Mouse (Mus musculus) stomach, embryonic 14.5 days (tissue): ENCODE measurements around the gene Lrig2. TPM values are rescaled to one million over a fixed set of nuclear protein-coding genes. Genes with fewer than 3 reads are reported as not detected.

Source experiments
- ATAC-seq: fragments of 200-750 bp; cut with Nextera tagmentation; 2 replicates; pipeline ENCODE4 v1.8.0; 2017; ENCODE audit warnings: low read depth, moderate TSS enrichment; ENCODE audit not compliant: insufficient number of reproducible peaks, insufficient read depth, low FRiP score
- H3K27ac ChIP-seq: fragments of 300-500 bp; sonication (generic); 2 replicates; pipeline ENCODE4 v1.5.1; 2014; ENCODE audit warnings: mild to moderate bottlenecking, low read length, moderate library complexity, mixed read lengths
- H3K27me3 ChIP-seq: fragments of 300-500 bp; sonication (generic); 2 replicates; pipeline ENCODE4 v1.6.1; 2014; ENCODE audit warnings: low read length, control low read depth, mixed read lengths; ENCODE audit not compliant: control insufficient read depth, insufficient read depth
- H3K36me3 ChIP-seq: fragments of 300-500 bp; sonication (generic); 2 replicates; pipeline ENCODE4 v1.6.1; 2014; ENCODE audit warnings: mild to moderate bottlenecking, control low read depth, low read length, moderate library complexity, mixed read lengths; ENCODE audit not compliant: control insufficient read depth, insufficient read depth
- H3K4me1 ChIP-seq: fragments of 300-500 bp; sonication (generic); 2 replicates; pipeline ENCODE4 v1.6.1; 2014; ENCODE audit warnings: low read length, control low read depth, mixed read lengths; ENCODE audit not compliant: control insufficient read depth, insufficient read depth
- H3K4me2 ChIP-seq: fragments of 300-500 bp; sonication (generic); replicated peaks from 2 replicates; pipeline ENCODE4 v1.6.1; 2014; ENCODE audit warnings: low read depth, low read length, control low read depth
- H3K4me3 ChIP-seq: fragments of 300-500 bp; sonication (generic); 2 replicates; pipeline ENCODE4 v1.5.1; 2014; ENCODE audit warnings: low read depth, low read length, control low read depth
- H3K9ac ChIP-seq: fragments of 300-500 bp; sonication (generic); replicated peaks from 2 replicates; pipeline ENCODE4 v1.6.1; 2014; ENCODE audit warnings: low read depth, mild to moderate bottlenecking, control low read depth, low read length, moderate library complexity, mixed read lengths
- H3K9me3 ChIP-seq: fragments of 300-500 bp; sonication (generic); 2 replicates; pipeline ENCODE4 v1.6.1; 2016; ENCODE audit warnings: low read depth, low read length, control low read depth; ENCODE audit not compliant: control insufficient read depth
- WGBS: fragments of 180-500 bp; shearing (Covaris S2); extraction: QIAGEN DNeasy Blood & Tissue Kit; methylation state at CpG from one replicate; pipeline ENCODE4 v1.1.7; 2014; 5-methylcytosine and 5-hydroxymethylcytosine counted together
- polyA plus RNA-seq: library from polyadenylated mRNA; unstranded; fragments of >200 nt; fragmentation: Nextera tagmentation; extraction: Ambion mirVana; gene quantifications from 2 replicates; pipeline ENCODE4 v1.2.1, GENCODE M21; 2014

Gene Lrig2
- polyA plus RNA-seq, 1 experiment from 2014 or later: 25.7 TPM

DNA sequence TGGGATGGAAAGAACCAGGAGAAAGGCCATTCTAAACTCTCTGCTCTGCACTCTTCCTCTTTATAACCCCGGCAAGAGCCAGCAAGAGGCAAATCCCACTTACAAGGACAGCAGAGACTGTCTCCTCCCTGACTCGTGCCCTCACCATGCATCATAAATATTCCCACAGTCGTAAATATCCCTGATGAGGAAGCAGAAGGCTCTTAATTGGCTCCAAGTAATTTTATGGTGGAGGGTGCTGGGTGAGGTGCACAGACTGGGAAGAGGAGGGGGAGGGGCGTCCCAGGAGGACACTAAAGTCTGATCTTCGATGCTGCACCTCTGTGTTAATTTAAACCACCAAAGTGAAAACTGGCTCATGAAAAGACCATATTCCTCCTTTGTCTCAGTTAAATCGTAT, 99.2 kb downstream of the Lrig2 start:
- ATAC-seq: no peak
- H3K27me3 ChIP-seq: no peaks in the 10 kb centered on the region
- 71% methylated on average over 6 of the region's 6 CpGs for WGBS

GRCm38 (mm10) chr3:104407506-104407905, 104.2 kb downstream of the Lrig2 start:
- no peaks in the 10 kb centered on the region for H3K36me3 ChIP-seq
- H3K27ac ChIP-seq: no peak overlapping the region

More for the DNA sequence above, 99.2 kb downstream of the Lrig2 start:
- Histone ChIP-seq H3K4me3 (no peak overlapping the region), H3K36me3 (no peaks in the 10 kb centered on the region), H3K4me2 (no peak overlapping the region), H3K4me1 (no peaks in the 10 kb centered on the region), H3K9ac (no peak overlapping the region), H3K27ac (no peak overlapping the region), H3K9me3 (no peaks in the 10 kb centered on the region)

DNA sequence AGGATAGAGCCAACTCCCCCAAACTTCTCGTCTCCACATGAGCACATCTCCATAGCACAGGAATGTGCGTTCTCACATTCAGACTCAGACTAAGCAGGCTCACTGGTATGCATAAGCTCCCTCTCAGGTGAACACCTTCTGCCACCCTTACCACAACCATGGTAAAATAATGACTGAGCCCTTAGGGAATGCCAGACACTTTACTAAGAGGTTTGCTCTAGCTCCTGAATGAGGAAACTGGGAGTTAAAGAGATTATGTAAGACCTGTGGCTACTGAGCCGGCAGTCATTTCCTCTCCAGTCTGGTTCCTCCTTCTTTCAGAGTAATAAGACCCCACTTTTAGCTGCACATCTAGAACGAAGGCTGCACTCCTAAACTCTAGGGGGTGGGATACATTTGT, 108.1 kb downstream of the Lrig2 start:
- H3K27me3 ChIP-seq: no peaks in the 10 kb centered on the region
- no peaks in the 10 kb centered on the region for H3K4me1 ChIP-seq
- WGBS: 66% methylated on average over 4 of the region's 4 CpGs
- H3K36me3 ChIP-seq: no peaks in the 10 kb centered on the region
- H3K27ac ChIP-seq: no peak overlapping the region
- ATAC-seq: no peak
- no peak overlapping the region for H3K9ac ChIP-seq
- H3K4me2 ChIP-seq: no peak overlapping the region
- H3K4me3 ChIP-seq: no peak overlapping the region
- no peaks in the 10 kb centered on the region for H3K9me3 ChIP-seq

More at GRCm38 (mm10) chr3:104407506-104407905, 104.2 kb downstream of the Lrig2 start:
- no peak overlapping the region for H3K9ac ChIP-seq
- no peak overlapping the region for H3K4me2 ChIP-seq
- no peak for ATAC-seq
- no peaks in the 10 kb centered on the region for H3K4me1 ChIP-seq
- H3K27me3 ChIP-seq: no peaks in the 10 kb centered on the region
- no peaks in the 10 kb centered on the region for H3K9me3 ChIP-seq
- H3K4me3 ChIP-seq: no peak overlapping the region
- WGBS: 83% methylated on average over 7 of the region's 7 CpGs

DNA sequence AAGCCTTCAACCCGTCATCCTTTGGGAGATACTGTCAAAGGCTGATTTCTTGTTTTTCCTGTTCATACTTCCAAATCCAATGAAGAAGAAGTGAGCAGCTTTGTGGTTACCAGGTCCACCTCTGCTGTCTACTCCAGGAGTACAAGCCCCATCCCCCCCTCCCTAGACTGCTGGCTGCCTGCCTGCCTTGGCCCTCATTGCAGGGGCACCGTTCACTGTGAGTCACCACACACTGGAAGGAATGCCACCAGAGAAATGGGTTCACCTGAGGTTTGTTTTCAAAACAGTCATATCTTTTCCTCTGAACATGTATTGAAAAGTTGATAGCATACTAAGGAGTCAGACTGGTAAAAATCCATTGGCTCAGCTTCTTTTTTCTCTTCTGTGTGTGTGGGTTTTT, 110.5 kb downstream of the Lrig2 start:
- Histone ChIP-seq H3K4me2 (no peak overlapping the region), H3K9me3 (no peaks in the 10 kb centered on the region), H3K36me3 (no peaks in the 10 kb centered on the region), H3K4me3 (no peak overlapping the region), H3K9ac (no peak overlapping the region), H3K27ac (no peak overlapping the region), H3K4me1 (no peaks in the 10 kb centered on the region), H3K27me3 (no peaks in the 10 kb centered on the region)
- no peak for ATAC-seq
- 71% methylated on average over 2 of the region's 2 CpGs for WGBS

DNA sequence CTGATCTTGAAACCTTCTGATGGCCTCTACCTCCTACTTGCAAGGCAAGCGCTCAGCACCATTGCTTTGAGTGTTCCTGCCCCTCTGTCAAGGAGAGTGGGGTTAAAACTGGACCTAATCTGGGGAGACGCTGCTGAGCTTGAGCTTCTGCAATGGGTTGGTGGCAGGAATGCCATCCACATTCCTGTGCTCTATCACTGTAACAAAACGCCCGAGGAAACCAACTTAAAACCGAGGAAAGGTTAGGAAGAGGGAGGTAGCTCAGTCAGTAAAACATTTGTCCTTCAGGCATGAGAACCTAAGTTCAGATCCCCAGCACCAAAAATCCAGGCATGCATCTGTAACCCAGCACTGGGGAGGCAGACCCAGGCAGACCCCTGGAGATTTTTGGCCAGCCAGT, 111.6 kb downstream of the Lrig2 start:
- Histone ChIP-seq H3K9me3 (no peaks in the 10 kb centered on the region), H3K4me1 (no peaks in the 10 kb centered on the region), H3K9ac (no peak overlapping the region), H3K4me2 (no peak overlapping the region), H3K27ac (no peak overlapping the region), H3K4me3 (no peak overlapping the region), H3K27me3 (no peaks in the 10 kb centered on the region), H3K36me3 (no peaks in the 10 kb centered on the region)
- 90% methylated on average over 5 of the region's 5 CpGs for WGBS
- no peak for ATAC-seq

DNA sequence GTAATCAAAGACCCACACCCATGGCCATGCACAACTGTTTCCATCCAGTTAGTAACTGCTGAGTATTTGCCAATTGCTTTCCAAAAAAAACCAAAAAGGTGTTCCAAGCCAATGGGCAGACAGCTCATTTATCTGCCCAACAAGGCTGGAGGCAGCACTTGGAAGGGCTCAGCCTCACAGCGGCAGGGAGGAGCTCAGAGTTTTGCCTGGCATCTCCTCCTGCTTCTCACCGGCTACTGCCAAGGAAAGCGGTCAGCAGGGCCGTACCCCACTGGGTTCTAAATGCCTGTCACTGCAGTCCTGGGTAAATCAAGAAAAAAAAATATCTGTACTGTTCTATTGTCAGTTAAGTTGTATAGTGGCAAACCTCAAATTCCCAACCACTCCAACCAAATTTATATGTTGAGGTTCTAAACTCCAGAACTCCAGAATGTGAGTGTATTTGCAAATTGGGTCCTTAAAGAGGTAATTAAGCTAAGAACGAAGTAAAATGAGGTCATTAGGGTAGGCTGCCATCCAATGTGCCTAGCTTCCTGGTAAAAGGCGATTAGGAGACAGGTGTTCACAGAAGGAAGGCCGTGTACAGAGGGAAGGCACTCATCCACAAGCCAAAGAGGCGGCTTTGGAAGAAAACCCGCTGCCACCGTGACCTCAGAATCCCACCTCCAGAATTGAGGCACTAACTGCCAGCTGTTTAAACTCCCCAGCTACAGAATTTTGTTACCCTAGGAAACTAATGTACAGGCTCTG, 112.2 kb downstream of the Lrig2 start:
- Histone ChIP-seq H3K4me1 (no peaks in the 10 kb centered on the region), H3K9ac (no peak overlapping the region), H3K4me2 (no peak overlapping the region), H3K4me3 (no peak overlapping the region), H3K9me3 (no peaks in the 10 kb centered on the region), H3K27me3 (no peaks in the 10 kb centered on the region), H3K27ac (no peak overlapping the region), H3K36me3 (no peaks in the 10 kb centered on the region)
- ATAC-seq: no peak
- whole genome bisulfite sequencing: 77% methylated on average over 10 of the region's 10 CpGs

- Histone ChIP-seq H3K27ac (no peak overlapping the region), H3K4me1 (no peaks in the 10 kb centered on the region), H3K36me3 (no peaks in the 10 kb centered on the region), H3K4me3 (no peak overlapping the region), H3K9ac (no peak overlapping the region), H3K4me2 (no peak overlapping the region), H3K27me3 (no peaks in the 10 kb centered on the region), H3K9me3 (no peaks in the 10 kb centered on the region)
- WGBS: 74% methylated on average over 9 of the region's 9 CpGs
- no peak for ATAC-seq
Measured at GRCm38 (mm10) chr3:104397316-104397715, 114.4 kb downstream of the Lrig2 start.

DNA sequence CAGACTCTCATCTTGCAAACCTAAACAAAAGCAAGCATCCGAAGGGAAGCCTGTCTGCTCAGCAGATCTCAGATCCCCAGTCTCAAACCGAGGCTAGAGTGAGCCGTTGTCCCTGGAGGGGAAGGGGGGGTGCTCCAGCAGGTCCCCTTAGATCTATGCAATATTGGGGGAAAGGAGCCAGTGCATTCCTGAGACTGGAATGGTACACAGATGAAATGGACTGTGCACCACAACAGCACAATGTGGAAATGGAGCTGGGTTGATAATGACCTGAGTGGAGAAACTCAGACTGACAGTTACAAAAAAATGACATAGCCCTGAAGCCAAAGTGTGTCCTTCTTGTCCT, 115.0 kb downstream of the Lrig2 start:
- 39% methylated on average over 3 of the region's 3 CpGs for WGBS
- Histone ChIP-seq H3K27ac (no peak overlapping the region), H3K27me3 (no peaks in the 10 kb centered on the region), H3K4me1 (no peaks in the 10 kb centered on the region), H3K9me3 (no peaks in the 10 kb centered on the region), H3K4me3 (no peak overlapping the region), H3K4me2 (no peak overlapping the region), H3K9ac (no peak overlapping the region), H3K36me3 (no peaks in the 10 kb centered on the region)
- ATAC-seq: no peak
